ENCODE assay signal across 20 mouse cellular contexts in genomic region chr6:112732434-112732833, GRCm38 (mm10). TPM values are rescaled to one million over a fixed set of nuclear protein-coding genes. Genes with fewer than 3 reads are reported as not detected.
A peak's percentile ranks its signal among the peaks of the same experiment; 100 is the strongest.
DNase-seq lines count a peak whose midpoint lies in the region; ATAC-seq and TF ChIP-seq lines count a peak whose summit lies in the region.
"Had no signal": no experiment of that assay in that cellular context is flagged by ENCODE, and none has a peak within 500 bp of the region (broad histone marks: within the 10 kb centered on the region; RNA-seq: fewer than 3 reads in every experiment).

No protein-coding gene starts in this region.

- peak overlapping the region; percentile 79; the same call in 1 of the 2 replicates for H3K27ac ChIP-seq in layer of hippocampus, adult 2 months
- H3K27ac ChIP-seq in testis, adult 2 months (ENCODE audit: control insufficient read depth, insufficient read depth, low read depth, low read length): no peak overlapping the region
- H3K27ac ChIP-seq: embryonic facial prominence, embryonic 13.5 days; heart, embryonic 15.5 days; hindbrain, embryonic 12.5 days; lung, embryonic 15.5 days; midbrain, embryonic 10.5 days; neural tube, embryonic 15.5 days had no signal

- peak; percentile 9 for DNase-seq in CD4-positive, CD25-positive, alpha-beta regulatory T cell, adult 2 months (ENCODE audit: low read depth, low spot score)
- DNase-seq in layer of hippocampus, adult 2 months (ENCODE audit: low spot score in 2 of 2): no peak
- DNase-seq in layer of hippocampus, adult 18-20 months (ENCODE audit: low spot score in 2 of 2): no peak
- no peak for DNase-seq in testis, postnatal 10 days (ENCODE audit: low spot score)
- no peak for DNase-seq in T-cell, adult 2 months (ENCODE audit: low spot score)
- no peak for DNase-seq in spleen, adult 18-20 months
- DNase-seq: cerebellum, adult 11 months; kidney, adult 11 months; kidney, postnatal 4 days; layer of hippocampus, postnatal 36 days; thymus, postnatal 25 days had no signal

- peaks cover 8% of the 10 kb centered on the region for H3K4me1 ChIP-seq in testis, adult 2 months (ENCODE audit: control insufficient read depth, insufficient read depth, low read length)

- no peaks in the 10 kb centered on the region for H3K27me3 ChIP-seq in testis, adult 2 months (ENCODE audit: control insufficient read depth, insufficient read depth, low read length)
- H3K27me3 ChIP-seq: embryonic facial prominence, embryonic 13.5 days; heart, embryonic 15.5 days; hindbrain, embryonic 12.5 days; lung, embryonic 15.5 days; neural tube, embryonic 15.5 days had no signal

- no peaks in the 10 kb centered on the region for H3K36me3 ChIP-seq in testis, adult 2 months (ENCODE audit: control insufficient read depth, insufficient read depth, low read length)
- H3K36me3 ChIP-seq: G1E; heart, embryonic 15.5 days; lung, embryonic 15.5 days had no signal

- H3K4me3 ChIP-seq in layer of hippocampus, adult 2 months: no peak overlapping the region
- no peak overlapping the region for H3K4me3 ChIP-seq in testis, adult 2 months (ENCODE audit: control insufficient read depth, low read depth, low read length)
- H3K4me3 ChIP-seq: embryonic facial prominence, embryonic 13.5 days; heart, embryonic 15.5 days; hindbrain, embryonic 12.5 days; lung, embryonic 15.5 days; midbrain, embryonic 10.5 days; neural tube, embryonic 15.5 days had no signal

- ATAC-seq in CD4-positive, CD25-positive, alpha-beta regulatory T cell, adult 4 months: no peak

- peak; percentile 63 for TF ChIP-seq CTCF in layer of hippocampus, adult 2 months (conservative IDR thresholded peaks at IDR 0.05)
- TF ChIP-seq CTCF in testis, adult 2 months (IDR thresholded peaks at IDR 0.05; ENCODE audit: control insufficient read depth, insufficient read depth, insufficient replicate concordance, low read depth, low read length): peak; percentile 33; the same call in 1 of the 2 replicates

- no peak for TF ChIP-seq POLR2A in testis, adult 2 months (IDR thresholded peaks at IDR 0.05; ENCODE audit: control insufficient read depth, low read depth, low read length)

RNA-seq across cellular contexts. Expression of gene Rad18, which starts 35.9 kb away (rescaled TPM):
- polyA plus RNA-seq in CD4-positive, CD25-positive, alpha-beta regulatory T cell, adult 4 months (2017; shearing (Covaris generic)): 10 to 100 TPM; 40.4 to 56.2 TPM
- total RNA-seq in layer of hippocampus, adult 2 months (2021): 1 to 10 TPM; 8.2 to 8.6 TPM
- total RNA-seq in layer of hippocampus, adult 18-20 months (2021): 1 to 10 TPM; 7.3 to 8.4 TPM
- 21.1 and 24.1 TPM in 2 replicates for polyA plus RNA-seq in testis, adult 2 months (2012; rRNA removed)
